ENCODE assay signal across 15 mouse cellular contexts in genomic region chr6:74271156-74271897, GRCm38 (mm10).
DNase-seq lines count a peak whose midpoint lies in the region; ATAC-seq lines count a peak whose summit lies in the region.
"Had no signal": no experiment of that assay in that cellular context is flagged by ENCODE, and none has a peak within 500 bp of the region (broad histone marks: within the 10 kb centered on the region; RNA-seq: fewer than 3 reads in every experiment).

No protein-coding gene starts in this region.

- peak; percentile 17 for DNase-seq in layer of hippocampus, adult 11-12 months (ENCODE audit: low spot score)
- no peak for DNase-seq in layer of hippocampus, postnatal 25 days (ENCODE audit: extremely low spot score in 1 of 2, low spot score in 1 of 2)
- DNase-seq in cerebellum, adult 11 months, result peak; percentile 38
- peak; percentile 39 for DNase-seq in cerebellum, adult 8-10 months
- peak; percentile 12 for DNase-seq in layer of hippocampus, adult 9-10 months (ENCODE audit: low spot score)
- DNase-seq in heart, postnatal 36 days, result no peak
- DNase-seq in left cerebral cortex, postnatal 14 days (ENCODE audit: low spot score in 2 of 2), result no peak
- DNase-seq: adrenal gland, adult 8-10 months; heart, adult 11 months; kidney, adult 2 months; kidney, postnatal 4 days; liver, embryonic 13.5 days; right cerebral cortex, postnatal 14 days; thymus, postnatal 4 days had no signal

- ATAC-seq in activated CD4-positive, CD25-positive, alpha-beta regulatory T cell, adult 4 months, result no peak

- intact Hi-C loops in heart, postnatal 36 days (cut with DNase I), result no loop called here
- intact Hi-C loops in left cerebral cortex, postnatal 14 days (cut with DNase I), result no loop called here

Comparison
In these comparisons a context has a peak if more than half of its experiments do, and no peak if none do; other contexts are left out.
1. DNase-seq: peak in layer of hippocampus, adult 11-12 months (single experiment), cerebellum, adult 11 months (single experiment), cerebellum, adult 8-10 months (single experiment) and layer of hippocampus, adult 9-10 months (single experiment); none in layer of hippocampus, postnatal 25 days (0 of 2), heart, postnatal 36 days (0 of 2) and left cerebral cortex, postnatal 14 days (0 of 2).